Mouse (Mus musculus): ENCODE results near the gene Ubqln4.
"Not testable (repeated sequence)": the region's sequence is repeated elsewhere in the genome, so short reads cannot be mapped to it uniquely, and the experiment has no call there.

Ubqln4 gene

GRCm38 (mm10) chr3:88602466-88602865 lies 48.9 kb downstream of the Ubqln4 start:
- no peak for DNase-seq (ENCODE audit: low spot score)

- peak; percentile 81 for DNase-seq (ENCODE audit: low spot score)
Measured at GRCm38 (mm10) chr3:88603714-88604161, 50.2 kb downstream of the Ubqln4 start.

- no peak for DNase-seq (ENCODE audit: low spot score)
Measured at GRCm38 (mm10) chr3:88604863-88605262, 51.3 kb downstream of the Ubqln4 start.

GRCm38 (mm10) chr3:88605666-88606065 lies 52.1 kb downstream of the Ubqln4 start, which contains the start of gene Arhgef2:
Arhgef2 (plus strand) TSS chr3:88605966.
- not testable (repeated sequence) for DNase-seq (ENCODE audit: low spot score)

- DNase-seq (ENCODE audit: low spot score), result peak; percentile 94
Measured at GRCm38 (mm10) chr3:88607065-88607757, 53.7 kb downstream of the Ubqln4 start.

- no peak for DNase-seq (ENCODE audit: low spot score)
Measured at GRCm38 (mm10) chr3:88607758-88608138, 54.2 kb downstream of the Ubqln4 start.

GRCm38 (mm10) chr3:88609066-88609465 lies 55.5 kb downstream of the Ubqln4 start:
- DNase-seq (ENCODE audit: low spot score), result no peak

GRCm38 (mm10) chr3:88614418-88614817 lies 60.9 kb downstream of the Ubqln4 start:
- no peak for DNase-seq (ENCODE audit: low spot score)

- DNase-seq (ENCODE audit: low spot score), result no peak
Measured at GRCm38 (mm10) chr3:88615117-88615516, 61.6 kb downstream of the Ubqln4 start.

- no peak for DNase-seq (ENCODE audit: low spot score)
Measured at GRCm38 (mm10) chr3:88615902-88616391, 62.4 kb downstream of the Ubqln4 start.

GRCm38 (mm10) chr3:88616951-88617500 lies 63.5 kb downstream of the Ubqln4 start:
- no peak for DNase-seq (ENCODE audit: low spot score)

- DNase-seq (ENCODE audit: low spot score), result no peak
Measured at GRCm38 (mm10) chr3:88618074-88618871, 64.7 kb downstream of the Ubqln4 start.

Data from retina, embryonic 14.5 days (tissue).